Mouse (Mus musculus) MEL (cell line): ENCODE results near the gene Tspan3.

Experiments used
- CHD1 ChIP-seq: IDR thresholded peaks from 2 replicates; pipeline ENCODE4 v1.6.1; 2012; ENCODE audit warnings: low read depth, mild to moderate bottlenecking, inconsistent platforms, low read length, improper control_type of control experiment
- CTCF ChIP-seq, 3 experiments: IDR thresholded peaks in 2 of 3; conservative IDR thresholded peaks in 1 of 3; 2 replicates each; pipeline ENCODE4 v1.5.1; 2011 to 2012; ENCODE audit warnings: low read length in 3 of 3, low read depth in 2 of 3, mild to moderate bottlenecking in 2 of 3, improper control_type of control experiment in 1 of 3, inconsistent platforms in 1 of 3, mixed read lengths in 1 of 3, moderate library complexity in 1 of 3; ENCODE audit not compliant: control insufficient read depth in 1 of 3, insufficient read depth in 1 of 3, poor library complexity in 1 of 3, severe bottlenecking in 1 of 3
- EP300 ChIP-seq, 2 experiments: IDR thresholded peaks; 2 replicates each; pipeline ENCODE4 v1.6.1; 2011; ENCODE audit warnings: improper control_type of control experiment in 2 of 2, low read length in 2 of 2, low read depth in 1 of 2, mild to moderate bottlenecking in 1 of 2
- KAT2A ChIP-seq: conservative IDR thresholded peaks from 2 replicates; pipeline ENCODE4 v1.6.1; 2012; ENCODE audit warnings: low read depth, low read length, improper control_type of control experiment, inconsistent platforms
- NELFE ChIP-seq: IDR thresholded peaks from 2 replicates; pipeline ENCODE4 v1.6.1; 2011; ENCODE audit warnings: low read depth, low read length, improper control_type of control experiment
- POLR2A ChIP-seq, 2 experiments: IDR thresholded peaks; 2 replicates each; pipeline ENCODE4 v1.6.1; 2011 to 2012; ENCODE audit warnings: low read length in 2 of 2, mild to moderate bottlenecking in 2 of 2, control low read depth in 1 of 2, improper control_type of control experiment in 1 of 2, low read depth in 1 of 2, moderate library complexity in 1 of 2; ENCODE audit not compliant: control insufficient read depth in 1 of 2, insufficient read depth in 1 of 2, poor library complexity in 1 of 2
- RAD21 ChIP-seq: IDR thresholded peaks from 2 replicates; pipeline ENCODE4 v1.6.1; 2011; ENCODE audit warnings: mild to moderate bottlenecking, low read depth, low read length, improper control_type of control experiment
- RCOR1 ChIP-seq: IDR thresholded peaks from 2 replicates; pipeline ENCODE4 v1.6.1; 2012; ENCODE audit warnings: low read depth, mild to moderate bottlenecking, inconsistent platforms, low read length, improper control_type of control experiment
- TCF12 ChIP-seq: IDR thresholded peaks from 2 replicates; pipeline ENCODE4 v1.6.1; 2014; ENCODE audit warnings: low read depth, mild to moderate bottlenecking, inconsistent platforms, low read length, improper control_type of control experiment, moderate library complexity
- UBTF ChIP-seq: IDR thresholded peaks from 2 replicates; pipeline ENCODE4 v1.6.1; 2012; ENCODE audit warnings: low read depth, mild to moderate bottlenecking, inconsistent platforms, low read length, improper control_type of control experiment, moderate library complexity, borderline replicate concordance; ENCODE audit not compliant: insufficient read depth
- ZC3H11A ChIP-seq: IDR thresholded peaks from 2 replicates; pipeline ENCODE4 v1.6.1; 2012; ENCODE audit warnings: low read depth, mild to moderate bottlenecking, inconsistent platforms, low read length, improper control_type of control experiment
- ZNF384 ChIP-seq: IDR thresholded peaks from 2 replicates; pipeline ENCODE4 v1.6.1; 2012; ENCODE audit warnings: low read depth, mild to moderate bottlenecking, inconsistent platforms, low read length, improper control_type of control experiment

DNA sequence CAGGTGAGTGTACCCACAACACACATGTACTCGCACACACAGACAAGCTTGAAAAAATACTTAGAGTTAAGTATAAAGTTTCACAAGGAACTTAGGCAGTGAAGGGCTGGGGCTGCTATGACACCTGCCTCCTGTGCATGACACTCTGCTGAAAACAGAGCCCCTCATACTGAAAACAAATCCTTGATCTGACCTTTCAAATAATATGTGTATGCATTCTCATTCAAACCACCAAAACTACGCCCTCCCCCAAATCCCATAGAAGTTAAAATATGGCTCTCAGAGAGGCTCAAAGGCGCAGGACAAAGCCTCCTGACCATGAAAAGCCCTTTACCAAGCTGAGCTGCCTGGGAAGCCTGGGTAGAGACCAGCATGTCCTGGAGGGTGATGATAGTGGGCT is 10.0 kb upstream of the Tspan3 start:
- no peak for TF ChIP-seq RAD21
- TF ChIP-seq CHD1, result no peak
- TF ChIP-seq CTCF (IDR thresholded peaks at IDR 0.05 in 2 of 3, conservative IDR thresholded peaks at IDR 0.05 in 1 of 3; ENCODE audit: control insufficient read depth in 1 of 3, insufficient read depth in 1 of 3, low read depth in 2 of 3, low read length in 3 of 3, poor library complexity in 1 of 3, severe bottlenecking in 1 of 3), result no peak
- no peak for TF ChIP-seq EP300 (IDR thresholded peaks at IDR 0.05; ENCODE audit: low read depth in 1 of 2, low read length in 2 of 2)
- TF ChIP-seq POLR2A (IDR thresholded peaks at IDR 0.05; ENCODE audit: control insufficient read depth in 1 of 2, insufficient read depth in 1 of 2, low read depth in 1 of 2, low read length in 2 of 2, poor library complexity in 1 of 2), result no peak
- no peak for TF ChIP-seq ZC3H11A
- no peak for TF ChIP-seq NELFE
- TF ChIP-seq UBTF, result no peak
- no peak for TF ChIP-seq TCF12
- no peak for TF ChIP-seq RCOR1
- no peak for TF ChIP-seq ZNF384
- TF ChIP-seq KAT2A, result no peak
